Mouse (Mus musculus): ENCODE measurements around the gene Ppp3ca. TPM values are rescaled to one million over a fixed set of nuclear protein-coding genes. Genes with fewer than 3 reads are reported as not detected.

Ppp3ca gene
- total RNA-seq, 2 experiments from 2014 or later = 62.0 to 63.1 TPM

- DNase-seq (ENCODE audit: low spot score in 2 of 2) = no peak
Measured at GRCm38 (mm10) chr3:136802595-136802994, 132.7 kb downstream of the Ppp3ca start.

GRCm38 (mm10) chr3:136805897-136806296 is 136.0 kb downstream of the Ppp3ca start:
- no peak for DNase-seq (ENCODE audit: low spot score in 2 of 2)

GRCm38 (mm10) chr3:136810271-136810670 is 140.3 kb downstream of the Ppp3ca start:
- no peak for DNase-seq (ENCODE audit: low spot score in 2 of 2)

GRCm38 (mm10) chr3:136812162-136812561 is 142.2 kb downstream of the Ppp3ca start:
- DNase-seq (ENCODE audit: low spot score in 2 of 2) = no peak

- no peak for DNase-seq (ENCODE audit: low spot score in 2 of 2)
Measured at GRCm38 (mm10) chr3:136812791-136813190, 142.9 kb downstream of the Ppp3ca start.

GRCm38 (mm10) chr3:136813886-136814285 is 144.0 kb downstream of the Ppp3ca start:
- no peak for DNase-seq (ENCODE audit: low spot score in 2 of 2)

DNA sequence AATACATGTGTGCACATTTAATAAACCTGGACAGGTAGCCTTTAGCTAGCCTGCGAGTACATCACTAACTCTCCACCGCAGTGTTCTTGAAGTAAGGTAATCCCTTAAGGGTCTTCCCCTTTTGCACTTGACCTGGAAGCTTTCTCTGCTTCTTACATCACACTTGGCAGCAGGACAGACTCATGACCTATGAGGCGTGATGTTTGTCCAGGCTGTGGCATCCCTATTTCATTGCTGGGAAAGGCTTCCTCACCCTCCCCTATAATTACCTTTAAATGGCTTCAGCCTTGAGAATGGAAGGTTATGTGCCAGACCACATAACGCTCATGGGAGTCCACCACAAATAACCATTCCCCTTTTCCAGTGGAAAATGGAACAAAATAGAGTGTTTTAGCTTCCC is 145.0 kb downstream of the Ppp3ca start:
- DNase-seq (ENCODE audit: low spot score in 2 of 2) = no peak

- DNase-seq (ENCODE audit: low spot score in 2 of 2) = no peak
Measured at GRCm38 (mm10) chr3:136816319-136816718, 146.4 kb downstream of the Ppp3ca start.

DNA sequence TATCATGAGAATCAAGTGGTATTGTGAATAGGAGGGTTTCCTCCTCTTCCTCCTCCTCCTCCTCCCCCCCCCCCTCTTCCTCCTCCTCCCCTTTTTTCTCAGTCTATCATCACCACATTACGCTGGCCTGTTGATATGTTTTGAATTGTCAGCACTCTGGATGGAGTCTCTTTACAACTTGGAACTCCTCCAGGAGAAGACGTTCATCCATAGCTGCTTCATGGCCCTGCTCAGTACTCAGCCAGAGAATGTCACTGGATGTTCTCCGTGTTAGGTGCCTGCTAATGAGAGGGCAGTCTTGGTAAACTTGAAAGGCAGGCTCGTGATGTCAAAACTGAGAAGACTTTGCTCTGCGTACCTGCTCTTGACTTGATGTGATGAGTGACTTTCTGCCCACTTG is 149.1 kb downstream of the Ppp3ca start:
- no peak for DNase-seq (ENCODE audit: low spot score in 2 of 2)

DNA sequence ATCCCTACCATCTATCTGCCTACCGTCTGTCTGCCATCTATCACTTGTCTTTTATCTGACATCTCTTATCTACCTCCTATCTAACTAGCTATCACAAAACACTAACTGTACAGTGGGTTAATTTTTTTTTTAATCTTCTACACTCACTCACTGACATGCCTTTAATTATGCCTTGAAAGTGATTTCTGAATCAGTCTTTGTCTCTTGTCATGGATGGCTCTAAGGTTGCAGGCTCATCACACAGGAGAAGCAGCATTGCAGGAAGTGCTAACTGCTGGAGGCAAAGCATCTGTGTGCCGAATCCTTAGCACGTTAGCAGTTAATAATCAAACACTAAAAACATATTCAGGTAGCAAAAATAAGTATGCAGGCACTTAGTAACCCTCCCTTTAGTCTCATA is 151.1 kb downstream of the Ppp3ca start:
- DNase-seq (ENCODE audit: low spot score in 2 of 2) = no peak

DNA sequence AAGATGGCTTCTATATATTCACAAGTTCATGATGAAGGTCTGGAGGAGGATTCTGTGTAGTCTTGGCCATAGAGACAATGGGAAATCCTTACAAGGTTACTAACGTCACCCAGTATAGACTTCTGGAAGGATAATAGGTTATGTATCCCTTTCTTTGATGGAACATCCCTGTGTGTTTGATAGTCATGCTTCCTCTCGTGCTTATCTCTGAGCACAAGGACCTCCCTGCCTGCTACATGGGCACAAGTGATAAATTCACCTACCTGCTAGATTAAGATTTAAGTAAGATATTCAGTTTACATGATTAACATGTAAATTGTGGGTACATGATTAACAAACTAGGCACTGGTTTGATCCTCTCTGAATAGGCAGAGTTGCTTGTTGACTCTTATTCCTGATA is 152.1 kb downstream of the Ppp3ca start:
- DNase-seq (ENCODE audit: low spot score in 2 of 2) = no peak

DNA sequence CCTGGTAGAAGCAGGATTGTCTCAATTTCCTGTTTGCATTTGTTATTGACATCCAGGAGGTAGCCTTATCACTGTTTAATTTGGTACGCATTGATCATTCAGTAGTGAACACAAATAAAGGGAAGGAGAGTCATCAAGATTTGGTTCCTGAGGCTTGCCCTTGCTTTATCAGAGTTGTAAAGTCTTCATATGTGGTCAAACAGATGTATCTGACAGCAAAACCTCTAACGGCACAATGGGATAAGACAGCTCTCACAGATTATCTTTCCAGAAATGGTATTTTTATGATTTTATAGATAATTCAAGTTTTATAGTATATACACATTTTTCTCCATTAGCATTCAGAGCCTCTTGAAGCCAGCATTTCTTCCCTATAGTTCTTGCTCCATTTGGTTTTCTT is 152.5 kb downstream of the Ppp3ca start:
- no peak for DNase-seq (ENCODE audit: low spot score in 2 of 2)

DNA sequence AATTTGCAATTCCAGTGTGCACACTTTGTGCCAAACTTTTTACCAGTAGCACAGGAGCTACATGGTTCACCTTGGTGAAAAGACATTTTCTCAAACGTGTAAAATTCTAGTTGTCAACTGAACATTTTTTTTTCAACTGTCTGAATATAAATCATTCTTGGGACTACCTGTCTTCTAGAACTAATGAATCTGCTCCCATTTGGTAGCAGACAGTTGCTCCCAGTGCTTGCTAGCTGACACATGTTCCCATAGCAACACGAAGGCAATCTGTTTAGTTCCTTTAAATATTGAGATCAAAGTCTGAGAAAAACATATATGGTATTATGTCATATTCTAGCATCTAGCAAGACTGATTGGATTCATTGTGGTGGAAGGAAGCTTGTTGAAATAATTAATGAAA is 158.5 kb downstream of the Ppp3ca start:
- no peak for DNase-seq (ENCODE audit: low spot score in 2 of 2)

GRCm38 (mm10) chr3:136829109-136829508 is 159.2 kb downstream of the Ppp3ca start:
- no peak for DNase-seq (ENCODE audit: low spot score in 2 of 2)

- DNase-seq (ENCODE audit: low spot score in 2 of 2) = no peak
Measured at GRCm38 (mm10) chr3:136830687-136831220, 160.8 kb downstream of the Ppp3ca start.

DNA sequence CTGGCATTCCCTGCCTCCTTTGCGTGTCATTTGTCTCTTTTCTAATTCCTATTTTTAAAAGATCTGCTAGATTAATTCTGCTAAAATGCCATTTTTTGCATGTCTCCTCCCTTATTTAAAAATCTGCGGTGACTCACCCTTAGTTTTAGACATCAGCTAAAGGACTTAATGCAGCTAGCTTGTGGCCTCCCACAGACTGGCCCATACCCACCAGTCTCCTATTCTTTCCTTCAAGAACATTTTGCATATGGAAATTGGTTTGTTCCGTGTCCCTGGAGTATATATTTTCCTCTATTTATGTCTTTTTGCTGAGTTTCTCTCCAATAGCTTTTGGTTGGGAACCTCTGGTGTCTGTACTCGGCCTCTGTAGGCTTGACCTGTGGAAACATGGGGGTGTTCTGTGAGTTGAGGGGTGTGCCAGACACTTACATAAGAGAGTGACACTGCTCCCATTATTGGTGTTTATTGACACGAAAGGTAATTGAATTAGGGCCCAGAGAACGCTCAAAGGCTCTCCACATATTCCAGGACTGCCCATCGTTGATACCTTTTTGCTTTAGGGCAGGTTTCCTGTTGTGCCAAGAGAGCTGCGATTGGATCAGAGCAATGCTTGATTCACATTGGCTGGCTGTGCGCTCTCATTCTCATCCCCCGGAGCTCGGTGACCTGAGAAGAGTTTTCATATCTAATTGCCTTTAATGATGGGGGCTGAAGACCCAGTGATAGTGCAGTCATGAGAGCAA is 163.2 kb downstream of the Ppp3ca start:
- no peak for DNase-seq (ENCODE audit: low spot score in 2 of 2)

GRCm38 (mm10) chr3:136833893-136834292 is 164.0 kb downstream of the Ppp3ca start:
- no peak for DNase-seq (ENCODE audit: low spot score in 2 of 2)

DNA sequence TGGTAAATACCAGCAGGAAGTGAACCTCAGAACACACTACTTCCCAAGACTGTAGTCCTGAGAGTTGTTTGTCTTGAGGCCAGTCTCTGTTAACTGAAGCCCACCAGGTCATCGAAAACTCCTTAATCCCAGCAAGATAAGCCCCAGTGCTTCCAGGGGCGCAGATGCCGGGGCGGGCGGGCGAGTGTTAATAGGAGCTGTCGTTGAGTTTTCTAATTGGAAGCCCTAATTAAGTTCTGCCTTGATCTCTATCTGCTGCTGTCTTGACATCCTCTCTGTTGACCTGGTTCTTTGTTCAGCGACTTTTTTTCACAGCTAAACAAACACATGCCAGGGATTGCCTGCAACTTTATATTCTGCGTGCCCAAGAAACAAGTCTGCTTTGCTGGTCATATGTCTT is 165.9 kb downstream of the Ppp3ca start:
- no peak for DNase-seq (ENCODE audit: low spot score in 2 of 2)

DNA sequence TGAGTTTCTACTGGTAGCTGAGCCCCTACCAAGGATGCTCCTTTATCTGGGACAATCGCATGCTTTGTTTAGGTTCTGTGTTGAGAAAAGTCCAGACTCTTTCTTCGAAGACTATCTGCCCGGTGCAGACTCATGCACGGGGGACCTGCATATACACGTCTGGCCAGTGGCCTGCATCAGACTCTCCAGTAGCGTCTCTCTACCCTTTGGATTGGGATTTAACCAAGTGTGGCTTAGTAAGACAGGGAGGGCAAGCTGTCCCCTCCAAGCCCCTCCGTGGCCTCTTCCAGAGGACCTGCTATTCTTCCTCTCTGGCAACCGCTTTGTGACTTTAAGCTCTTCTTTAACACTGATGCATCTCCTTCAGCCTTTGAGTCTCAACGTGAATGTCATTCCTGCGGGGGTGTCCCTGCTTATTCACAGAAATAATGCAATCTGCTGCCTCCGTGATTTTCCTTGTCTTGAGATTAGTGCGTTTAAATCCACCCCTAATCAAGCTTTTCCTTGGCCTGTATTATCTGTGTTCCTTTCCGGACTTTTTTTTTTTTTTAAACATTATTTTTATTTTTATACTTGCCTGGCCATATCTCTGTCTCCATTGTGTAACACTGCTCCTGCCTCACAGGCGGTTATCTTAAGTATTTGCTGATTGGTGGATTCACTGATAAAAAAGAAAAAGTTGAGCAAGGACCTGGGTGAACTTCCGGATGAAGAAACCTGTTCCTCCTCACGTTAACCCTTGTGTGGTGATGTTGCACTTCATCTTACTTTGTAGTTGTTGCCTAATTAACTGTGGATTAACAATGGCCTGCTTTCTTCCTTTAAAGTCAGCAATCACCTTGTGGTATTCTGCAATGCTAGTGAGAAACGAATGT is 166.6 kb downstream of the Ppp3ca start:
- DNase-seq (ENCODE audit: low spot score in 2 of 2) = no peak

DNA sequence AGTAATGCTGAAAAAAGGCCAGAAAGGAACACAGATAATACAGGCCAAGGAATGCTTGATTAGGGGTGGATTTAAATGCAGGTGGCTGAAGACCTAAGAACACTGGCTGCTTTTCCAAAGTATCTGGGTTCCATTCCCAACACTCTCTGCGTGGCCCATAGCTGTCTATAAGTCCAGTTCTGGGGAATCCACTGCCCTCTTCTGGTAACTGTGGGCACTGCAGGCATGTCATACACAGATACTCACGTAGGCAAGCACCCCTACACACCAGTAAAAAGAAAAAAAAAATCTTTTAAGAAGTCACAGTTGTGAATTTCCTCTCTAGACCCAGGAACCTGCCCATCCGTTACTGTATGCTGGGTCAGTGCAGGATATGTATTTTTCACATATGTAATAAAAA is 167.7 kb downstream of the Ppp3ca start:
- DNase-seq (ENCODE audit: low spot score in 2 of 2) = no peak

DNA sequence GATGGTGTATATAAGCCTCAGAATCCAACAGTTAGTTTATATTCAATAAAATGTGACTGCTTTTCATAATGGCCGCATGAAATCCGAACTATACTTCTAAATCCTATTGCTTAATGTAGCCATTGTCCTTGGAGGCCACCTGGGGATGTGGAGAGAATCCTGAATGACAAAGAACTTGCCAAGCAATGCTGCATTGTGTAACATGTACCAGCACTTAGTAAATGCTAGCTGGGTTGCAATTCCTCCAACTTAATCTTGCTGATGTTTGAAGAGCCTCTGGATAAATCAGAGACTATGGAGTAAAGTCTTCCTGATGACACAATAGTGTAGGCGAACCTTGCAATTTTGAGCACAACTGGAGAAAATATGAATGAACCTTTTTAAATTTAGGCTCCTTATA is 171.4 kb downstream of the Ppp3ca start:
- DNase-seq (ENCODE audit: low spot score in 2 of 2) = no peak

DNA sequence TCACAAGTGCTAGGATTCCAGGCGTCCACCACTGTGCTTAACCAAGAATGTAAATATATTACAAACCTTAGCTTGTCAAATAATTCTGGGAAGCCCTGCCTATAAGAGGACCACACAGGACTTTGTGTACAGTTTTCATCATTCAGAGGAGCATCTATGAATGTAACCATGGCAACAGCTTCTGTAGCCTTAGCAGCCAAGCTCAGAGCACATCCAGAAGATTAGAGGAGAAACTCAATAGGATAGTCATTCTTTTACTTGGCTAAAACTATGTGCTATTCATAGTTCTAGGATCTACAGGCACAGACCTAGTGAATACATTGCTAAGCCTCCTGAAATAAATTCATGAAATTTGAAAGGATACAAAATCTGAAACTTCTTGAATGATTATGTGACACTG is 172.5 kb downstream of the Ppp3ca start:
- DNase-seq (ENCODE audit: low spot score in 2 of 2) = no peak
